Mouse (Mus musculus) hindbrain, embryonic 11.5 days (tissue): ENCODE measurements around the gene Cbs. TPM values are rescaled to one million over a fixed set of nuclear protein-coding genes. Genes with fewer than 3 reads are reported as not detected.

Source experiments
- ATAC-seq: fragments of 200-750 bp; cut with Nextera tagmentation; 2 replicates; pipeline ENCODE4 v1.8.0; 2017; ENCODE audit warnings: mild to moderate bottlenecking, moderate TSS enrichment, moderate library complexity; ENCODE audit not compliant: low FRiP score
- DNase-seq: peaks from one replicate; pipeline ENCODE4 v3.0.0-alpha.2; 2015; ENCODE audit warnings: low spot score
- H3K27ac ChIP-seq: fragments of 300-500 bp; sonication (generic); 2 replicates; pipeline ENCODE4 v1.5.1; 2014; ENCODE audit warnings: mild to moderate bottlenecking, low read depth, low read length
- H3K27me3 ChIP-seq: fragments of 300-500 bp; sonication (generic); 2 replicates; pipeline ENCODE4 v1.6.1; 2014; ENCODE audit warnings: mild to moderate bottlenecking, low read length, moderate library complexity, mixed read lengths; ENCODE audit not compliant: control insufficient read depth, insufficient read depth
- H3K36me3 ChIP-seq: fragments of 300-500 bp; sonication (generic); 2 replicates; pipeline ENCODE4 v1.6.1; 2014; ENCODE audit warnings: mild to moderate bottlenecking, low read length, moderate library complexity, mixed read lengths; ENCODE audit not compliant: control insufficient read depth, insufficient read depth
- H3K4me1 ChIP-seq: fragments of 300-500 bp; sonication (generic); replicated peaks from 2 replicates; pipeline ENCODE4 v1.6.1; 2014; ENCODE audit warnings: low read length, mixed read lengths; ENCODE audit not compliant: control insufficient read depth, insufficient read depth
- H3K4me2 ChIP-seq: fragments of 300-500 bp; sonication (generic); replicated peaks from 2 replicates; pipeline ENCODE4 v1.6.1; 2014; ENCODE audit warnings: mild to moderate bottlenecking, low read depth, low read length
- H3K4me3 ChIP-seq: fragments of 300-500 bp; sonication (generic); 2 replicates; pipeline ENCODE4 v1.5.1; 2014; ENCODE audit warnings: low read depth, low read length
- H3K9ac ChIP-seq: fragments of 300-500 bp; sonication (generic); 2 replicates; pipeline ENCODE4 v1.6.1; 2014; ENCODE audit warnings: low read depth, low read length
- H3K9me3 ChIP-seq: fragments of 300-500 bp; sonication (generic); 2 replicates; pipeline ENCODE4 v1.6.1; 2016; ENCODE audit warnings: low read length; ENCODE audit not compliant: control insufficient read depth
- WGBS: fragments of 180-500 bp; shearing (Covaris S2); extraction: QIAGEN DNeasy Blood & Tissue Kit; methylation state at CpG from one replicate; pipeline ENCODE4 v1.1.7; 2014; 5-methylcytosine and 5-hydroxymethylcytosine counted together
- polyA plus RNA-seq: library from polyadenylated mRNA; unstranded; fragments of >200 nt; fragmentation: Nextera tagmentation; extraction: Ambion mirVana; gene quantifications from 2 replicates; pipeline ENCODE4 v1.2.1, GENCODE M21; 2014

Cbs gene
- polyA plus RNA-seq, 1 experiment from 2014 or later: 0.74 TPM

DNA sequence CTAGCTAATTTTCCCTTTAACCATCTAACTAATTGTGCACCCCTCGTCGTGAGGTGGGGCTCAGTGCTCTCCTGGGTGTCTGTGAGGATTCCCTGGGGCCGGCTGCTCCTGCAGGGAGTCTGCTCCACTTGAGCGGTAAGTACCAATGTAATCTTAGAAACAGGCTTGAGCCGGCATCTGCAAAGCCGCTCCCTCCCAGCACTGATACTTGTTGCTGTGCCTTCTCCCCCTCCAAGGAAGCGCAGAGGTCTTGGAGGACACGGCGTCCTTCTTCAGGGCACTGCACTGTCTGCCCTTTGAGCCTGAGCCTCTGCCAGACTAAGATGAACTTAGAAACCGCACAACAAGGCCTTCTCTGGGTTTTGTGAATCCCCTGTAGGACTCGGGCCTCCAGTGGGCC lies 46.2 kb downstream of the Cbs start:
- Histone ChIP-seq H3K27me3 (no peaks in the 10 kb centered on the region), H3K27ac (no peak overlapping the region), H3K9me3 (no peaks in the 10 kb centered on the region), H3K36me3 (no peaks in the 10 kb centered on the region), H3K9ac (no peak overlapping the region), H3K4me2 (no peak overlapping the region), H3K4me3 (no peak overlapping the region), H3K4me1 (no peaks in the 10 kb centered on the region)
- DNase-seq (no peak), ATAC-seq (no peak)
- WGBS: 88% methylated on average over 11 of the region's 11 CpGs

- H3K36me3 ChIP-seq: no peaks in the 10 kb centered on the region
- no peak for ATAC-seq
These were observed 48.3 kb downstream of the Cbs start for GRCm38 (mm10) chr17:31588726-31589125.

DNA sequence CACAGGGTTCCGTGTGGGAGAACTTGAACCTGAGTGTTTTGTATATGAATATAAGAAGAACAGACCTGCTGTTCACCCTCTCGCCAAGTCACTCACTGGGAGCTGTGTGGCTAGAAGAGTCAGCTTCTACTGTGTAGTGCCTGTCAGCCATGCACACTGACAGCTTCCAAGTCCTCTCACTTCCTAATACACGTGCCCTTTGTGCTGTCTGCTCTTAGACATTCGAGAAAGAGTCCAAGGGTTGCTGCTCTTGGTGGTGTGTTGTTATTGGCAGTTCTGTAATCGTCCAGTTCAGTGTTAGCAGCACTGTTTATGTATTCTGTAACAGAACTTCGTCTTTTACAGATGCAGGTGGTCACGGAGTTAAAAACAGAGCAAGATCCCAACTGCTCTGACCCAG lies 48.9 kb downstream of the Cbs start:
- DNase-seq: no peak
- H3K9me3 ChIP-seq: no peaks in the 10 kb centered on the region
- H3K27ac ChIP-seq: no peak overlapping the region
- H3K36me3 ChIP-seq: no peaks in the 10 kb centered on the region
- ATAC-seq: no peak
- H3K4me2 ChIP-seq: no peak overlapping the region
- 84% methylated on average over 7 of the region's 7 CpGs for WGBS
- H3K9ac ChIP-seq: no peak overlapping the region
- H3K4me3 ChIP-seq: no peak overlapping the region
- H3K27me3 ChIP-seq: no peaks in the 10 kb centered on the region
- H3K4me1 ChIP-seq: no peaks in the 10 kb centered on the region

More at GRCm38 (mm10) chr17:31588726-31589125, 48.3 kb downstream of the Cbs start:
- H3K9ac ChIP-seq: no peak overlapping the region
- 90% methylated on average over 4 of the region's 4 CpGs for WGBS
- H3K4me1 ChIP-seq: no peaks in the 10 kb centered on the region
- H3K9me3 ChIP-seq: no peaks in the 10 kb centered on the region
- DNase-seq: no peak
- H3K27ac ChIP-seq: no peak overlapping the region
- H3K4me2 ChIP-seq: no peak overlapping the region
- H3K27me3 ChIP-seq: no peaks in the 10 kb centered on the region
- no peak overlapping the region for H3K4me3 ChIP-seq

DNA sequence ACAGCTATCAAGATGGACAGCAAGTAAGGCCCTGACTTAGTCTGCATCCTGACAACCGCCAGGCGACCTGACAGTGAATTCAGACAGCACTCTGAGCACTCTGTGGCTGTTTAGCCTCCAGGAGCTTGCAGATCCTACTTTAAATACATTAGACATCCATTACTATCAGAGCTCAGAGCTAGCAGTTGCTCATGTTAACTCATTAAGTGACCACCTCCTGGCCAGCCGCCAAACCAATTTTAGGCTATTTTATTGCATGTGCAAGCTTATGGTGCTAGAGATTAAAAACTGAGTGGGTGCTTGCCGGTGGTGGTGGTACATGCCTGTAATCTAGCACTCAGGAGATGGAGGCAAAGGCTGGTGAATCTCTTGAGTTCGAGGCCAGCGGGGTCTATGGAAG lies 53.3 kb downstream of the Cbs start:
- WGBS: 92% methylated on average over 6 of the region's 6 CpGs
- H3K27ac ChIP-seq: no peak overlapping the region
- no peak overlapping the region for H3K4me3 ChIP-seq

GRCm38 (mm10) chr17:31583185-31583584 lies 53.9 kb downstream of the Cbs start:
- no peak for DNase-seq
- no peak overlapping the region for H3K4me2 ChIP-seq
- WGBS: 78% methylated on average over 3 of the region's 3 CpGs
- H3K4me3 ChIP-seq: no peak overlapping the region
- H3K4me1 ChIP-seq: no peaks in the 10 kb centered on the region
- H3K27me3 ChIP-seq: no peaks in the 10 kb centered on the region
- H3K9me3 ChIP-seq: no peaks in the 10 kb centered on the region
- no peak overlapping the region for H3K9ac ChIP-seq
- H3K27ac ChIP-seq: no peak overlapping the region
- no peaks in the 10 kb centered on the region for H3K36me3 ChIP-seq
- ATAC-seq: no peak

More for the DNA sequence above, 53.3 kb downstream of the Cbs start:
- H3K27me3 ChIP-seq: no peaks in the 10 kb centered on the region
- ATAC-seq (no peak), DNase-seq (no peak)
- no peaks in the 10 kb centered on the region for H3K36me3 ChIP-seq
- H3K4me1 ChIP-seq: no peaks in the 10 kb centered on the region
- H3K9ac ChIP-seq: no peak overlapping the region
- H3K9me3 ChIP-seq: no peaks in the 10 kb centered on the region
- H3K4me2 ChIP-seq: no peak overlapping the region

DNA sequence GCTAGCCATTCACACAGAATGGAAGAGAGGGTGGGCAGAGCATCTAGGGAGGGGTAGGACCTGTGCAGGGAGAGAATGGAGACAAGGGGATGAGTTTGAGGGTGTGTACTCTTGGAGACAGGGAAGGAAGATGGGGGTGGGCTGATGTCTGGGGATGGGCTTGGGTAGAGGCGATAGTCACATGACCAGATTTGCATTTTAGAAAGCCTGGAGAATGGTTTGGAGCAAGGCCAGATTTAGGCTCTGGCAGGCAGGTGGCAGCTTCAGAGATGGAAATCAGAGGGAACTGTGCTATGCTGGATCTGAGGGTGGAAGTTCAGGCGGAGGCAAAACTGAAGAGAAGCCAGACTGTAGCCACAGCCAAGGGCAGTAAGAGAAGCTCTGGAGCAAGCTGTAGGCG lies 56.7 kb downstream of the Cbs start:
- no peaks in the 10 kb centered on the region for H3K9me3 ChIP-seq
- H3K36me3 ChIP-seq: no peaks in the 10 kb centered on the region
- DNase-seq (no peak), ATAC-seq (no peak; the same call in 1 of the 2 replicates)
- H3K4me1 ChIP-seq: no peaks in the 10 kb centered on the region
- no peaks in the 10 kb centered on the region for H3K27me3 ChIP-seq
- no peak overlapping the region for H3K4me3 ChIP-seq
- 0 out of 2 replicates have a peak overlapping the region, but pooled peaks have one; percentile 10 for H3K27ac ChIP-seq
- WGBS: 59% methylated on average over 3 of the region's 3 CpGs
- H3K4me2 ChIP-seq: no peak overlapping the region
- H3K9ac ChIP-seq: no peak overlapping the region

GRCm38 (mm10) chr17:31576394-31577175 lies 60.5 kb downstream of the Cbs start:
- H3K4me3 ChIP-seq: no peak overlapping the region
- H3K4me2 ChIP-seq: no peak overlapping the region
- no peaks in the 10 kb centered on the region for H3K4me1 ChIP-seq
- H3K36me3 ChIP-seq: no peaks in the 10 kb centered on the region
- H3K27me3 ChIP-seq: no peaks in the 10 kb centered on the region
- no peak for ATAC-seq
- H3K9ac ChIP-seq: no peak overlapping the region
- no peak overlapping the region for H3K27ac ChIP-seq
- WGBS: 90% methylated on average over 10 of the region's 10 CpGs
- no peaks in the 10 kb centered on the region for H3K9me3 ChIP-seq
- no peak for DNase-seq

- H3K4me1 ChIP-seq: no peaks in the 10 kb centered on the region
- H3K9me3 ChIP-seq: no peaks in the 10 kb centered on the region
- H3K4me2 ChIP-seq: no peak overlapping the region
- ATAC-seq (no peak), DNase-seq (no peak)
- no peak overlapping the region for H3K4me3 ChIP-seq
- H3K27me3 ChIP-seq: no peaks in the 10 kb centered on the region
- 88% methylated on average over 7 of the region's 7 CpGs for WGBS
- no peaks in the 10 kb centered on the region for H3K36me3 ChIP-seq
- no peak overlapping the region for H3K9ac ChIP-seq
- H3K27ac ChIP-seq: no peak overlapping the region
These were observed 62.4 kb downstream of the Cbs start for GRCm38 (mm10) chr17:31574662-31575061.

GRCm38 (mm10) chr17:31571689-31572088 lies 65.3 kb downstream of the Cbs start:
- ATAC-seq (no peak), DNase-seq (no peak)
- H3K4me2 ChIP-seq: no peak overlapping the region
- no peaks in the 10 kb centered on the region for H3K27me3 ChIP-seq
- WGBS: 92% methylated on average over 5 of the region's 5 CpGs
- H3K27ac ChIP-seq: no peak overlapping the region
- H3K4me1 ChIP-seq: peaks cover 2% of the 10 kb centered on the region
- no peaks in the 10 kb centered on the region for H3K36me3 ChIP-seq
- no peak overlapping the region for H3K4me3 ChIP-seq
- H3K9ac ChIP-seq: no peak overlapping the region
- H3K9me3 ChIP-seq: no peaks in the 10 kb centered on the region
